Mouse (Mus musculus) effector memory CD4-positive, alpha-beta T cell, adult 5 months (primary cell): ENCODE results near the gene Klf14. TPM values are rescaled to one million over a fixed set of nuclear protein-coding genes. Genes with fewer than 3 reads are reported as not detected.

ENCODE experiments used
- polyA plus RNA-seq: library from polyadenylated mRNA; unstranded; fragments of 100-300 nt; shearing (Covaris generic); gene quantifications from one replicate; pipeline ENCODE4 v1.2.1, GENCODE M21; 2017

Gene Klf14
- not detected for polyA plus RNA-seq

GRCm38 (mm10) chr6:30958736-30959540 is at the start of gene Klf14:
Gene Klf14, minus strand, starts transcription at chr6:30959078.

GRCm38 (mm10) chr6:30915473-30915872 is 43.4 kb downstream of the Klf14 start, which contains the start of gene Tsga13:
Gene Tsga13, minus strand, starts transcription at chr6:30915573.

Other genes starting within 250 kb of the Klf14 start
- 10.2 TPM for gene Mest, start 235.5 kb downstream of the Klf14 start, polyA plus RNA-seq
- gene Copg2, start 62.3 kb downstream of the Klf14 start, polyA plus RNA-seq, result 29.2 TPM
- gene Tsga13, start 43.5 kb downstream of the Klf14 start, polyA plus RNA-seq, result not detected